Mouse (Mus musculus) lung, embryonic 14.5 days (tissue): ENCODE results near the gene Cyp2c23. TPM values are rescaled to one million over a fixed set of nuclear protein-coding genes. Genes with fewer than 3 reads are reported as not detected.

ENCODE experiments used
- ATAC-seq: fragments of 200-750 bp; cut with Nextera tagmentation; 2 replicates; pipeline ENCODE4 v1.8.0; 2017; ENCODE audit warnings: mild to moderate bottlenecking, moderate TSS enrichment, moderate library complexity; ENCODE audit not compliant: insufficient read depth
- DNase-seq: peaks from one replicate; pipeline ENCODE4 v3.0.0-alpha.2; 2015
- H3K27ac ChIP-seq: fragments of 300-500 bp; sonication (generic); 2 replicates; pipeline ENCODE4 v1.5.1; 2014; ENCODE audit warnings: low read depth, mild to moderate bottlenecking, moderate library complexity
- H3K27me3 ChIP-seq: fragments of 300-500 bp; sonication (generic); 2 replicates; pipeline ENCODE4 v1.6.1; 2014; ENCODE audit warnings: low read length, control low read depth; ENCODE audit not compliant: insufficient read depth
- H3K36me3 ChIP-seq: fragments of 300-500 bp; sonication (generic); 2 replicates; pipeline ENCODE4 v1.6.1; 2014; ENCODE audit warnings: control low read depth; ENCODE audit not compliant: insufficient read depth
- H3K4me1 ChIP-seq: fragments of 300-500 bp; sonication (generic); 2 replicates; pipeline ENCODE4 v1.6.1; 2014; ENCODE audit warnings: antibody characterized with exemption, control low read depth; ENCODE audit not compliant: insufficient read depth
- H3K4me2 ChIP-seq: fragments of 300-500 bp; sonication (generic); 2 replicates; pipeline ENCODE4 v1.6.1; 2014; ENCODE audit warnings: mild to moderate bottlenecking
- H3K4me3 ChIP-seq: fragments of 300-500 bp; sonication (generic); 2 replicates; pipeline ENCODE4 v1.5.1; 2014; ENCODE audit warnings: low read depth, low read length
- H3K9ac ChIP-seq: fragments of 300-500 bp; sonication (generic); 2 replicates; pipeline ENCODE4 v1.6.1; 2014
- H3K9me3 ChIP-seq: fragments of 300-500 bp; sonication (generic); 2 replicates; pipeline ENCODE4 v1.6.1; 2016; ENCODE audit warnings: low read depth, low read length, control low read depth
- CTCF ChIP-seq: IDR thresholded peaks from 2 replicates; pipeline ENCODE4 v1.5.1; 2016; ENCODE audit warnings: antibody characterized with exemption, low read depth
- WGBS: fragments of 180-500 bp; shearing (Covaris S2); extraction: QIAGEN DNeasy Blood & Tissue Kit; methylation state at CpG from one replicate; pipeline ENCODE4 v1.1.7; 2014; 5-methylcytosine and 5-hydroxymethylcytosine counted together
- polyA plus RNA-seq: library from polyadenylated mRNA; unstranded; fragments of >200 nt; fragmentation: Nextera tagmentation; extraction: Ambion mirVana; gene quantifications from 2 replicates; pipeline ENCODE4 v1.2.1, GENCODE M21; 2014

The Cyp2c23 gene
- polyA plus RNA-seq, 1 experiment from 2014 or later = 0.42 TPM

GRCm38 (mm10) chr19:44049282-44049681 lies 20.3 kb upstream of the Cyp2c23 start:
- H3K4me3 ChIP-seq = no peak overlapping the region
- TF ChIP-seq CTCF = no peak
- peaks cover 39% of the 10 kb centered on the region for H3K36me3 ChIP-seq
- ATAC-seq (no peak), DNase-seq (peak; percentile 38)
- H3K27me3 ChIP-seq = no peaks in the 10 kb centered on the region
- no peak overlapping the region for H3K9ac ChIP-seq
- H3K4me1 ChIP-seq = no peaks in the 10 kb centered on the region
- no peaks in the 10 kb centered on the region for H3K9me3 ChIP-seq
- no peak overlapping the region for H3K27ac ChIP-seq
- H3K4me2 ChIP-seq = no peak overlapping the region
- WGBS = 63% methylated on average over 3 of the region's 3 CpGs

- no peak overlapping the region for H3K27ac ChIP-seq
- no peak overlapping the region for H3K4me3 ChIP-seq
- no peak for TF ChIP-seq CTCF
- H3K4me2 ChIP-seq = no peak overlapping the region
- ATAC-seq (no peak), DNase-seq (no peak)
- no peak overlapping the region for H3K9ac ChIP-seq
- WGBS = 78% methylated on average over 3 of the region's 3 CpGs
- H3K36me3 ChIP-seq = peaks cover 28% of the 10 kb centered on the region; the same call in 1 of the 2 replicates
- H3K4me1 ChIP-seq = no peaks in the 10 kb centered on the region
- H3K9me3 ChIP-seq = no peaks in the 10 kb centered on the region
- no peaks in the 10 kb centered on the region for H3K27me3 ChIP-seq
These were observed 16.8 kb upstream of the Cyp2c23 start for GRCm38 (mm10) chr19:44045847-44046246.

GRCm38 (mm10) chr19:44042121-44042520 lies 13.1 kb upstream of the Cyp2c23 start:
- Histone ChIP-seq H3K9me3 (no peaks in the 10 kb centered on the region), H3K27ac (no peak overlapping the region), H3K27me3 (no peaks in the 10 kb centered on the region), H3K36me3 (peaks cover 51% of the 10 kb centered on the region), H3K4me1 (no peaks in the 10 kb centered on the region), H3K9ac (no peak overlapping the region), H3K4me3 (no peak overlapping the region), H3K4me2 (no peak overlapping the region)
- no peak for TF ChIP-seq CTCF
- no peak for ATAC-seq
- no peak for DNase-seq
- 79% methylated on average over 5 of the region's 5 CpGs for WGBS

GRCm38 (mm10) chr19:44033396-44033795 lies 4.4 kb upstream of the Cyp2c23 start:
- Histone ChIP-seq H3K27ac (no peak overlapping the region), H3K27me3 (no peaks in the 10 kb centered on the region), H3K4me3 (no peak overlapping the region), H3K4me2 (no peak overlapping the region), H3K9me3 (no peaks in the 10 kb centered on the region), H3K9ac (no peak overlapping the region), H3K4me1 (no peaks in the 10 kb centered on the region), H3K36me3 (peaks cover 36% of the 10 kb centered on the region)
- DNase-seq = no peak
- 87% methylated on average over 5 of the region's 5 CpGs for WGBS
- ATAC-seq = no peak
- TF ChIP-seq CTCF = no peak

GRCm38 (mm10) chr19:44032046-44032744 lies 3.2 kb upstream of the Cyp2c23 start:
- no peak overlapping the region for H3K4me3 ChIP-seq
- no peak for TF ChIP-seq CTCF
- no peaks in the 10 kb centered on the region for H3K27me3 ChIP-seq
- no peak for DNase-seq
- WGBS = 72% methylated on average over 11 of the region's 11 CpGs
- no peak for ATAC-seq
- H3K4me1 ChIP-seq = no peaks in the 10 kb centered on the region
- no peaks in the 10 kb centered on the region for H3K9me3 ChIP-seq
- H3K27ac ChIP-seq = no peak overlapping the region
- H3K4me2 ChIP-seq = no peak overlapping the region
- H3K9ac ChIP-seq = no peak overlapping the region
- peaks cover 27% of the 10 kb centered on the region for H3K36me3 ChIP-seq

GRCm38 (mm10) chr19:44030024-44030423 lies 1.0 kb upstream of the Cyp2c23 start:
- no peak for TF ChIP-seq CTCF
- H3K27ac ChIP-seq = no peak overlapping the region
- H3K9me3 ChIP-seq = no peaks in the 10 kb centered on the region
- no peak overlapping the region for H3K9ac ChIP-seq
- no peak for ATAC-seq
- H3K36me3 ChIP-seq = peaks cover 10% of the 10 kb centered on the region; the same call in 1 of the 2 replicates
- H3K4me1 ChIP-seq = 0 out of 2 replicates have a peak, but pooled peaks cover 2% of the 10 kb centered on the region
- 77% methylated on average over 5 of the region's 5 CpGs for WGBS
- no peak overlapping the region for H3K4me2 ChIP-seq
- DNase-seq = no peak
- no peak overlapping the region for H3K4me3 ChIP-seq
- H3K27me3 ChIP-seq = no peaks in the 10 kb centered on the region

GRCm38 (mm10) chr19:44026956-44027530 lies 2.0 kb downstream of the Cyp2c23 start:
- Histone ChIP-seq H3K4me1 (0 out of 2 replicates have a peak, but pooled peaks cover 2% of the 10 kb centered on the region), H3K36me3 (no peaks in the 10 kb centered on the region), H3K27ac (no peak overlapping the region), H3K9ac (no peak overlapping the region), H3K4me3 (no peak overlapping the region), H3K4me2 (no peak overlapping the region), H3K9me3 (no peaks in the 10 kb centered on the region), H3K27me3 (no peaks in the 10 kb centered on the region)
- no peak for DNase-seq
- no peak for TF ChIP-seq CTCF
- no peak for ATAC-seq
- WGBS = 48% methylated on average over 8 of the region's 8 CpGs
